Mouse (Mus musculus): Measurements from ENCODE around the gene Rrp1.

GRCm38 (mm10) chr10:78418791-78419190, 5.9 kb upstream of the Rrp1 start:
- TF ChIP-seq CTCF (IDR thresholded peaks at IDR 0.05; ENCODE audit: low read depth, low read length) (no peak), POLR2A (IDR thresholded peaks at IDR 0.05; ENCODE audit: borderline replicate concordance, low read depth, low read length) (no peak)
